Mouse (Mus musculus): ENCODE data around the gene Pef1.

Pef1 gene

DNA sequence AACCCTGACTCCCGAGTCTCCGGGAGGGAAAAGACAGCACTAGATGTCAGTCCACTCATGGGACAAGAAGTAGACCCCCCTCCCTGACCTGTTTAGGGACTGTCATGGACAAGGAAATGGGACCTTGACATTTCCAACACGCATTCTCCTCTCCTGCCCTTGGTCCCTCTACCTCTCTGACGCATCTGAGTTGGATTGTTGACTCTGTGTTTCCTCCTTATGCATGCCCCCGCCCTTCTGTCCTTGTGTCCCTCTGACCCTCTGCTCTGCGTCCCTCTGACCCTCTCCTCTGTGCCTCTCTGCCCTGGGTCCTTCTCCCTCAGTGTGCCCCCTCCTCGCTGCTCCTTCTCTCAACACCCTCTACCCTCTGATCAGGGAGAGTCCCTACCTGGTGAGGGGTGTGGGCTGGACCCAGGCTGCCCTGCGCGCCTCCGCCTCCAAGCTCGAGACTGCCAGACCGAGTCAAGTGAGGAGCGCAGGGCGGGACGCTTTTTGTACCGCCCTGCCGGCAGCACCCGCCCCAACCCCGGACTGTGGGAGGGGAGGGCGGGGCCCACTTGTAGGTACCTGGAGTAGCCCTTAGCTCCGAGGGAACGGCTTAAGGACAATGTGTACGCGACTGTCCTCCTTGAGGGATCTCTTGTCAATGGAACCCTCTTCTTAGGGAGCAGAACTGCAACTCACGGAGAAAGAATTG, 72.1 kb downstream of the Pef1 start:
- DNase-seq (ENCODE audit: low spot score), result peak; percentile 67

DNA sequence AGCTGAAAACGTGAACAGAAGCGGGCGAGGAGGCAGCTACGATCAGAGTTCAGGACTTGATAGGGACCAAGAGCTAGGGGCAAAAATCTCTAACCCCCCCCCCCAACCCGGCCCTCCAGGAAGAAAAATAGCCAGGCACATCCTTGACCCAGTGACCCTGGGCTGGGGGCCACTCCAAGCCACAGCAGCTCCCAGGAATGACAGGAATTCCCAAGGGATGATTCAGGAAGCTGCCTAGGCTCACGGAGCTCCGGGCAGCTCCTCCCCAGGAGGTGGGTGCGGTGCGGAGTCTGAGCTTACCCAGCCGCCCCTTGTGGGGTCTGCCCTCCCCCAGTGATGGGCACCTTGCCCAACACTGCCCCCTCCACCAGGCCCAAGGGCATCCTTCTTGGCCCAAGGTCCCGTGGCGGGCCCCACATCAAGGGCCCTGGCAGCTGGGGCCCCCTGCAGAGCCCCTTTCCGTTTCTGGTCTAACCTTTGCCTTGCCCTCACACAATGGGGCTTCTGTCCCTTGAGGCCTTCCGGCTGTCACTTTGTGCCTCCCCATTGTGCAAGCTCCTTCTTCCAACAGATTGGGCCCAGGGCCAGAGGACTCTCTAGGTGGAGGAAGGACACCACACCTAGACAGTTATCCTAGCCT, 72.8 kb downstream of the Pef1 start, which contains the start of gene Tinagl1:
Tinagl1 (minus strand) TSS at position 51 of the 640 bp plus-strand sequence.
- DNase-seq (ENCODE audit: low spot score), result no peak

DNA sequence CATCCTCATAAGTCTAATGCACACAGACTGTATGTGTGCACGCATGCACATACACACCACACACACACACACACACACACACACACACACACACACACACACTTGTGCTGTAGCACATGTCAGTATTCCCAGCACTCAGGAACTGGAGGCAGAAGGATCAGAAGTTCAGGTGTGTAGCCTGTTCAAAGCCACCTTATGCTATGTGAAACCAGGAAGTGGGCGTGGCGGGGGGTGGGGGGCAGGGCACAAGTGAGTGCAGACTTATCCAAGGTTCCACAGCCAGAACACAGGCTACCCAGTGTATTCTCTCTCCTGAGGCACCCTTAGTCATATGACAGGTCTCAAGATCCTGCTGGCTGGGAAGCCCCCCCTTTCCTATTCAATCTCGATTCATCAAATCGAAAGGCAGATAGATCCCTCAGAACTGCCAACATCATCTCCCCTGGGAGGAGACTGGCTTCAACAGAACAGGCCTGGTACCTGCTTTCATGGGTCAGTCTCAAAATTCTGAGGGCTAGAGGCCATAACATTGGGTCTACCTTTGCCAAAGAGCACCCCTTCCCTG, 73.9 kb downstream of the Pef1 start:
- DNase-seq (ENCODE audit: low spot score), result no peak

DNA sequence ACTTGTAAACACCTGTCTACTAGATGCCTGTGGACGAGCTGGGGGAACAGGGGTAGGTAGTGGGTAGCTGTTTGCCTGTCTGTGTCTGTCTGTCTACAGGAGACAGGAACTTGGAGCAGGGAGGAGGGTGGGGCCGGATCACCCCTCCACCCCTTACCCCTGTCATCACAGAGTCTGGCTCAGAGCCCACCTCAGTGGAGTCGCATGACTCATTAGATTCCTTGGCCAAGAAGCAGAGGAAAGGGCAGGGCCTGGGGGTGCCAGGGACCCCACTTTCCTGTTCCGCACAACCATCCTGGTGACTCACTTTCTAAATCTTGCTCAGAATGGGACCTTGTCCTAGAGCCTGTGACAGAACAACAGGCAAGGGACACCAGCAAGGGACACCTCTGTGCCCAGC, 74.7 kb downstream of the Pef1 start:
- no peak for DNase-seq (ENCODE audit: low spot score)

DNA sequence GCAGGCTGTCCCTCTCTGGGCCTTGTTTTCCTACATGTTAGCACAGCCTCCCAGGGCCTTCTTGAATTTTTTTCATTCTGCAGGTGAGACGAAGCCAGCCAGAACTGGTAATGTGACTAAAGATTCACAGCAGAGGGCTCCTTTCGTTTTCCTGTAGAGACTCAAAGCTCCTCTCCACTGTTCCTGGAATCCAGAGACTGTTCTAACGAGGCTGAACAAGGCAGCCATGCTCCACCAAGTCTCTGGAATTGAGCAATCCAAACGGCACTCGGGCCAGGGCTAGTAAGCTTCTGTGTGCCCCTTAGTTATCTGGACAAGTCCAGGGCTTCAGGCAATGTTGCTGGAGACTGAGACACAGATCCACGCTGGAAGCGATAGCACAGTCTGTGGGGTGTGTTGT, 75.2 kb downstream of the Pef1 start:
- no peak for DNase-seq (ENCODE audit: low spot score)

Measured in urinary bladder, postnatal 10 days (tissue).